Mouse (Mus musculus): ENCODE measurements around the gene Apoa1. TPM values are rescaled to one million over a fixed set of nuclear protein-coding genes. Genes with fewer than 3 reads are reported as not detected.

The Apoa1 gene
- 0.17 and 0.26 TPM in 2 replicates for polyA plus RNA-seq (2012)

GRCm38 (mm10) chr9:46228491-46228890 lies at the start of gene Apoa1:
Apoa1 (plus strand) TSS chr9:46228580.
- TF ChIP-seq GATA1 (IDR thresholded peaks at IDR 0.05; ENCODE audit: low read length): no peak

DNA sequence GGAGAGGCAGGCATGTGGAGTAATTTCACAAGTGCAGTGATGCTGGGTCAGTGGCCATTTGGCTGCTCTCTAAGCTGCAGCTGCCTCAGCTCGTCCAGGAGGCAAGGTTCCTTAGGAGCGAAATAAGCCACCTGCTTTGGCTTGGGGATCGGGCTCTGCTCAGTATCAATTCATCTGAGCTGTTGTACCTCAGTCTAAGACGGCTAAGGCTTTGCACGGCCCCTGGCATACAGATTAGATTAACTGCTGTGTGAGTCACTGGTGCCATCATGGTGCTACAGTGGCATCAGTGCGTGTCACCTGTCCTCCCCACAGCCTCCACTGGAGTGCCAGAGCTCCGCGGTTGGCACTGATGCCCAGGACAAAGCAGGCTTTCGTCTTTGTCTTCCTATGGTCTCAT lies 49.8 kb upstream of the Apoa1 start:
- no peak for TF ChIP-seq GATA1 (IDR thresholded peaks at IDR 0.05; ENCODE audit: low read length)

- TF ChIP-seq GATA1 (IDR thresholded peaks at IDR 0.05; ENCODE audit: low read length): no peak
Observed at GRCm38 (mm10) chr9:46181297-46181696, 47.1 kb upstream of the Apoa1 start.

- no peak for TF ChIP-seq GATA1 (IDR thresholded peaks at IDR 0.05; ENCODE audit: low read length)
Observed at GRCm38 (mm10) chr9:46184542-46184941, 43.8 kb upstream of the Apoa1 start.

DNA sequence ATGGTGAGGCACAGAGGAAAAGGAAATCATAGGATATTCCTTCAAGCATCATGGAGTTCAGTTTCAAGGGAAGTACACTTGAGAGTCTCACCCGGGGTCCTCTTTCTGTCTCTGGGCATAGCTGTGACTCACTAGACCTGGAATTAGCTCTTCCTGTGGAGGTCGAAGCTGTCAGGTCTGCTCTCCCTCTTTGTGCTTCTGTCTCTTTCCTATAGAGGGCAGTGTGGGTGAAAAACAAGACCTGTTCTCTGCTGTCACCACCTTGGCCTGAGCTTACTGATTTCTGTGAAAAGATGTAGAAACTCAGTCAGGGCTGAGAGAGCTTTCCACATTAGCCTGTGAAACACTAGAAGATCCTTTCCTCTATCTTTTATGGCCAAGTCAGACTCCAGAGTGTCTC lies 43.2 kb upstream of the Apoa1 start:
- TF ChIP-seq GATA1 (IDR thresholded peaks at IDR 0.05; ENCODE audit: low read length): no peak

DNA sequence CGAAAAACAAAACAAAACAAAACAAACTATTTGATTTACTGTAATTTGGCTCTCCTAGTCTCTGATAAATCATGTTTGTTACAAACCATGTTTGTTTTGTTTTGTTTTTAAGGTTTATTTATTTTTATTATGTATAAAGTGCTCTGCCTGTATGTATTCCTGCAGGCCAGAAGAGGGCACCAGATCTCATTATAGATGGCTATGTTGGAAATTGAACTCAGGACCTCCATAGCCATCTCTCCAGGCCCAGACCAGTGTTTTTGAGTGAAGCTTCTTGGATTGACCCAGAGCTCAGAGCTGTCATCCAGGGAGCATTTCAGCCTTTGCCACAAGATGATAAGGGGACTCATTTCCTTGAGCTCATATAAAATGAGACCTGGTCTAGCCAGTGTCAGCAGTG lies 42.0 kb upstream of the Apoa1 start:
- TF ChIP-seq GATA1 (IDR thresholded peaks at IDR 0.05; ENCODE audit: low read length): no peak

- no peak for TF ChIP-seq GATA1 (IDR thresholded peaks at IDR 0.05; ENCODE audit: low read length)
Observed at GRCm38 (mm10) chr9:46188370-46188769, 40.0 kb upstream of the Apoa1 start.

DNA sequence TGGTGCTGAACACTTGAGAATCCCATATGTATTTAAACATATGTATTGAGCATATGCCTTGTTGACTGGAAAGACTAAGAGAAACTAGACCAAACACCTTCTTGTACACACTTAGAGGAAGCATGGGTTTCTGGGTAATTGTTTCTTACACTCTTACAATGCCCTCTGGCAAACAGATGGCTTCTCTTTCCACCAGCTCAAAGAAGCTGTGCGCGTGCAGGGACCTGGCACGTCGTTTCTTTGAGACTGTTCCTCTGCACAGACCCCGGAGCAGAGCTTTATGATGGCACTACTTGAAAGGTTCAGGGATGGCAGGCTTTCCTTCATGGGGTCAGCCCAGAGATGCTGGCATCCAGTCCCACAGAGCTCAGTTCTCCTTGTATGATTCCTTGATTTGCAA lies 39.4 kb upstream of the Apoa1 start:
- TF ChIP-seq GATA1 (IDR thresholded peaks at IDR 0.05; ENCODE audit: low read length): no peak

DNA sequence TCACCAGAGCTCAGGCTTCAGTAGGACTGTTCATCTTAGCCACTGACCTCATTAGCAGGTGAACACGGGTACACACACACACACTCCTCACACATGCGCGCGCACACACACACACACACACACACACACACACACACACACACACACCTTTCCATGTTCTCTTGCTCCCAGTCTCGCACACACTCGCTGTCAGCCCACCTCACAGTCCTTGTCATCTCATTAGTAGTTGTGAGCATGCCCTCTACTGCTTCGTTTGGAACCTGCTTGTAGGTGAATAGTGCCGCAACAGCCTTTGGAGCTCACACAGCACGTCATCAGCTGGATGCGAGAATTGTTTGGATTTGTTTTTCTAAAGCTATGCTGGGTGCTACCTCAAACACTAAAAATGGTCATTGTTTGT lies 39.0 kb upstream of the Apoa1 start:
- no peak for TF ChIP-seq GATA1 (IDR thresholded peaks at IDR 0.05; ENCODE audit: low read length)

GRCm38 (mm10) chr9:46191234-46191633 lies 37.1 kb upstream of the Apoa1 start:
- no peak for TF ChIP-seq GATA1 (IDR thresholded peaks at IDR 0.05; ENCODE audit: low read length)

- no peak for TF ChIP-seq GATA1 (IDR thresholded peaks at IDR 0.05; ENCODE audit: low read length)
Observed at GRCm38 (mm10) chr9:46191644-46192043, 36.7 kb upstream of the Apoa1 start.

DNA sequence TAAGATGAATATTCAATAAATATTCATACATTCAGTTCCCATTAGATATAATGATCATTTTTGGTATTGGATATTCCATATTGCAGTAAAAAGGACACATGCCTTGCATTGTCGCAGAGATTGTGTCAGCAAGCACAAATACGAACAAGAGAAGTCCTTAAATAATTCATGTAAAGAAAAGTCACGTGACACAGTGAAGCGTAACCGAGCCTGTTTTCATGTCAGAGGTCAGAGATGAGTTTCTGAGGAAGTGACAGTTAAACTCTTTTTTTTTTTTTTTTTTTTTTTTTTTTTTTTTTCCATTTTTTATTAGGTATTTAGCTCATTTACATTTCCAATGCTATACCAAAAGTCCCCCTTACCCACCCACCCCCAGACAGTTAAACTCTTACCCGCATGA lies 35.7 kb upstream of the Apoa1 start:
- no peak for TF ChIP-seq GATA1 (IDR thresholded peaks at IDR 0.05; ENCODE audit: low read length)

DNA sequence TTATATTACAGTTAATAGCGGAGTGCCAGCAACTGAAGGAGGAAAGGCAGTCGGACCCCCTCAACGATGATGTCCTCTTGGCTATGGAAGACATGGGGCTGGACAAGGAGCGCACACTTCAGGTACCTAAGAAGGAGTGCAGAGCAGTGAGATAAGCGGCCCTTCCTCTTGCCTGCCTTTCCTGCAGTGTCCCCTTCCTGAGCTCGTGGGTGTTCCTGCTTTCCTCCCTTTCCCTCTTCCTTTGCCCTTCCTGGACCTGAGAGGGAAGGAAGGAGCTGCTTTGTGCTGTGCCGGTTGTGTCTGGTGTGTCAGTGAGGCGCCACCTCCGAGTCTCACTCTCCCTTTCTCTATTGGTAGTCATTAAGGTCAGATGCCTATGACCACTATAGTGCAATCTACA lies 33.6 kb upstream of the Apoa1 start:
- no peak for TF ChIP-seq GATA1 (IDR thresholded peaks at IDR 0.05; ENCODE audit: low read length)

GRCm38 (mm10) chr9:46196699-46197169 lies 31.6 kb upstream of the Apoa1 start:
- no peak for TF ChIP-seq GATA1 (IDR thresholded peaks at IDR 0.05; ENCODE audit: low read length)

GRCm38 (mm10) chr9:46198461-46198860 lies 29.9 kb upstream of the Apoa1 start:
- TF ChIP-seq GATA1 (IDR thresholded peaks at IDR 0.05; ENCODE audit: low read length): no peak

- no peak for TF ChIP-seq GATA1 (IDR thresholded peaks at IDR 0.05; ENCODE audit: low read length)
Observed at GRCm38 (mm10) chr9:46198936-46199335, 29.4 kb upstream of the Apoa1 start.

DNA sequence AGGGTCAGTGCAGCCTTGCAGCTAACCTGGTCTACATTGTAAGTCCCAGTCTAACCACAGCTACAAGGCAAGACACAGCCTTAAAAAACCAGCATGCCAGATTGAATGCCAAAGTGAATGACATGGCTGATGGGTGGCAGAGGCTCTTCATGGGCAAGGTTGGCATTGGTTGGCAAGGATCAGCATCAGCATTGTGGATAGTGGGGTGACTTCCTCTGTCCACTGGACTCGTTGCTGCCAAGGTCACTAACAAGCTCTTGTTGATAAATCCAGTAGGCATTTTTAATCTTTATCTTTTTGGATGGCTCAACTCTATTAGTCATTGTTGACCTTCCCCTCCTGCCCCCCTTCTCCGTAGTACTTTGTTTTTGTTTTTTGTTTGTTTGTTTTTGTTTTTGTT lies 28.8 kb upstream of the Apoa1 start:
- no peak for TF ChIP-seq GATA1 (IDR thresholded peaks at IDR 0.05; ENCODE audit: low read length)

GRCm38 (mm10) chr9:46206834-46207500 lies 21.4 kb upstream of the Apoa1 start:
- TF ChIP-seq GATA1 (IDR thresholded peaks at IDR 0.05; ENCODE audit: low read length): peak; percentile 71

Measured in G1E-ER4 (cell line).